Mouse (Mus musculus) cortical plate, adult 2 months (tissue): ENCODE measurements at regions not wholly inside any gene's neighbourhood (a gene's known extent, or its start where the extent isn't known, plus 50 kb on each side); places are given as distances from the start of the nearest gene placed in this dataset.

ENCODE experiments used
- CTCF ChIP-seq: fragments of 200-500 bp; IDR thresholded peaks from 2 replicates; pipeline ENCODE4 v1.5.1; 2011; ENCODE audit warnings: mild to moderate bottlenecking, control low read depth, low read length; ENCODE audit not compliant: insufficient read depth; ENCODE audit errors: extremely low read depth
- POLR2A ChIP-seq: fragments of 200-500 bp; IDR thresholded peaks from 2 replicates; pipeline ENCODE4 v1.6.1; 2011; ENCODE audit warnings: mild to moderate bottlenecking, low read length, control low read depth; ENCODE audit not compliant: insufficient read depth; ENCODE audit errors: extremely low read depth

GRCm38 (mm10) chr9:115600826-115601225 is 290.6 kb upstream of the Stt3b start:
- TF ChIP-seq CTCF (no peak), POLR2A (no peak)
